In the genomic region with DNA sequence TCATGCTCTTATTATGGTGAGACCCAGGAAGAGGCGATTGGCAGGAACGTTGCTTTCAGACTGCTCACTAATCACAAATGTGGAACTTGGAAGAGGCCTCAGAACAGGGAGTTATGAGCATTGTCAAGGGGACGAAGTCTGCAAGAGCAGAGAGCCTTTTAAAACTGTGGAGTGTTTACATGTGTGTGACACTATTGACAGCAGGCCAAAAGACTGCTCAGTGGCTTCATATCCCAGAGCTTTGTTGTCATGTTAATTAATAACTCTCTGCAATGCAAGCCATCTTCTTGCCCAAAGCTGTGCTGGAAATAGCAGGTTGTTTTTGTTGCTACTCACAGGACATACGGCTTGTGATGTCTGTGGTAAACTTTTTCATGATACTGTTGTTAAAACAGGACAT, we compare ENCODE assay signal across 9 mouse cellular contexts. TPM values are rescaled to one million over a fixed set of nuclear protein-coding genes. Genes with fewer than 3 reads are reported as not detected.
DNase-seq lines count a peak whose midpoint lies in the region; ATAC-seq lines count a peak whose summit lies in the region.
"Had no signal": no experiment of that assay in that cellular context is flagged by ENCODE, and none has a peak within 500 bp of the region (broad histone marks: within the 10 kb centered on the region; RNA-seq: fewer than 3 reads in every experiment).

No protein-coding gene starts in this region.

- no peaks in the 10 kb centered on the region for H3K9me3 ChIP-seq in hindbrain, embryonic 16.5 days (ENCODE audit: control insufficient read depth, low read length)
- H3K9me3 ChIP-seq in hindbrain, embryonic 10.5 days: no peaks in the 10 kb centered on the region
- no peaks in the 10 kb centered on the region for H3K9me3 ChIP-seq in neural tube, embryonic 13.5 days
- H3K9me3 ChIP-seq in stomach, embryonic 16.5 days (replicated peaks; ENCODE audit: control insufficient read depth, low read length): no peaks in the 10 kb centered on the region
- H3K9me3 ChIP-seq: forebrain, embryonic 15.5 days had no signal

- WGBS in hindbrain, embryonic 16.5 days: 20% methylated on average over 4 of the region's 4 CpGs
- WGBS in hindbrain, embryonic 10.5 days: 69% methylated on average over 4 of the region's 4 CpGs
- 30% methylated on average over 4 of the region's 4 CpGs for WGBS in neural tube, embryonic 13.5 days
- WGBS in large intestine, adult 2 months: 12% methylated on average over 4 of the region's 4 CpGs
- WGBS in stomach, embryonic 16.5 days: 19% methylated on average over 4 of the region's 4 CpGs

- no peaks in the 10 kb centered on the region for H3K27me3 ChIP-seq in hindbrain, embryonic 16.5 days (replicated peaks; ENCODE audit: control insufficient read depth, insufficient read depth, low read length)
- no peaks in the 10 kb centered on the region for H3K27me3 ChIP-seq in hindbrain, embryonic 10.5 days (ENCODE audit: insufficient read depth, poor library complexity, severe bottlenecking)
- H3K27me3 ChIP-seq in neural tube, embryonic 13.5 days: no peaks in the 10 kb centered on the region
- H3K27me3 ChIP-seq in stomach, embryonic 16.5 days (ENCODE audit: control insufficient read depth, insufficient read depth, low read length): no peaks in the 10 kb centered on the region
- H3K27me3 ChIP-seq: forebrain, embryonic 15.5 days had no signal

- no peak overlapping the region for H3K4me2 ChIP-seq in hindbrain, embryonic 16.5 days (ENCODE audit: low read length)
- H3K4me2 ChIP-seq in neural tube, embryonic 13.5 days: no peak overlapping the region
- H3K4me2 ChIP-seq in stomach, embryonic 16.5 days (ENCODE audit: low read depth, low read length): no peak overlapping the region
- H3K4me2 ChIP-seq: forebrain, embryonic 15.5 days had no signal

- peaks cover 5% of the 10 kb centered on the region; the same call in 1 of the 2 replicates for H3K4me1 ChIP-seq in hindbrain, embryonic 16.5 days (ENCODE audit: control insufficient read depth, insufficient read depth, low read depth, low read length)
- peaks cover 21% of the 10 kb centered on the region for H3K4me1 ChIP-seq in hindbrain, embryonic 10.5 days (replicated peaks)
- peaks cover 18% of the 10 kb centered on the region for H3K4me1 ChIP-seq in neural tube, embryonic 13.5 days (replicated peaks)
- peaks cover 2% of the 10 kb centered on the region; the same call in 1 of the 2 replicates for H3K4me1 ChIP-seq in stomach, embryonic 16.5 days (ENCODE audit: control insufficient read depth, insufficient read depth, low read length)

- no peaks in the 10 kb centered on the region for H3K36me3 ChIP-seq in hindbrain, embryonic 16.5 days (ENCODE audit: control insufficient read depth, insufficient read depth, low read length)
- H3K36me3 ChIP-seq in hindbrain, embryonic 10.5 days: no peaks in the 10 kb centered on the region
- H3K36me3 ChIP-seq in neural tube, embryonic 13.5 days: no peaks in the 10 kb centered on the region
- no peaks in the 10 kb centered on the region for H3K36me3 ChIP-seq in stomach, embryonic 16.5 days (ENCODE audit: control insufficient read depth, insufficient read depth, low read length)
- H3K36me3 ChIP-seq: forebrain, embryonic 15.5 days had no signal

- DNase-seq in hindbrain, embryonic 10.5 days (ENCODE audit: low spot score): no peak
- no peak for DNase-seq in neural tube, embryonic 10.5 days (ENCODE audit: extremely low spot score, low spot score)
- peak; percentile 2 for DNase-seq in large intestine, adult 2 months (ENCODE audit: low read depth, low spot score)
- no peak for DNase-seq in cerebellum, postnatal 4 days (ENCODE audit: low spot score in 2 of 2)

- no peak overlapping the region for H3K9ac ChIP-seq in hindbrain, embryonic 16.5 days (ENCODE audit: low read depth, low read length)
- H3K9ac ChIP-seq in neural tube, embryonic 13.5 days: no peak overlapping the region
- H3K9ac ChIP-seq in stomach, embryonic 16.5 days (ENCODE audit: low read length): no peak overlapping the region
- H3K9ac ChIP-seq: forebrain, embryonic 15.5 days had no signal

- no peak overlapping the region for H3K4me3 ChIP-seq in hindbrain, embryonic 16.5 days (ENCODE audit: low read length)
- H3K4me3 ChIP-seq in hindbrain, embryonic 10.5 days: no peak overlapping the region
- no peak overlapping the region for H3K4me3 ChIP-seq in neural tube, embryonic 13.5 days
- H3K4me3 ChIP-seq in stomach, embryonic 16.5 days (replicated peaks; ENCODE audit: low read length): no peak overlapping the region
- H3K4me3 ChIP-seq: forebrain, embryonic 15.5 days; layer of hippocampus, adult 2 months had no signal

- peak; percentile 65 for ATAC-seq in hindbrain, embryonic 16.5 days
- no peak for ATAC-seq in neural tube, embryonic 13.5 days (ENCODE audit: low read depth)
- ATAC-seq in stomach, embryonic 16.5 days (ENCODE audit: insufficient read depth, low FRiP score): peak; percentile 84
- ATAC-seq: forebrain, embryonic 15.5 days had no signal

- H3K27ac ChIP-seq in hindbrain, embryonic 16.5 days (ENCODE audit: low read depth, low read length): no peak overlapping the region
- H3K27ac ChIP-seq in hindbrain, embryonic 10.5 days: no peak overlapping the region
- H3K27ac ChIP-seq in neural tube, embryonic 13.5 days (replicated peaks): peak overlapping the region; percentile 24; the same call in 1 of the 2 replicates
- peak overlapping the region; percentile 62 for H3K27ac ChIP-seq in stomach, embryonic 16.5 days (ENCODE audit: low read length)
- H3K27ac ChIP-seq: forebrain, embryonic 15.5 days; layer of hippocampus, adult 2 months had no signal

RNA-seq across cellular contexts. Expression of a gene that starts 27.9 kb away (rescaled TPM):
- polyA plus RNA-seq in hindbrain, embryonic 16.5 days (2015; fragmentation: Nextera tagmentation; extraction: Ambion mirVana): 0.89 and 0.92 TPM in 2 replicates
- polyA plus RNA-seq in hindbrain, embryonic 10.5 days (2016; fragmentation: Nextera tagmentation; extraction: Ambion mirVana): 0.42 and 0.59 TPM in 2 replicates
- 0.77 and 0.90 TPM in 2 replicates for polyA plus RNA-seq in neural tube, embryonic 13.5 days (2015; fragmentation: Nextera tagmentation; extraction: Ambion mirVana)
- polyA plus RNA-seq in large intestine, adult 2 months (2012; rRNA removed): 0.01 and 0.07 TPM in 2 replicates
- 0.45 and 0.62 TPM in 2 replicates for polyA plus RNA-seq in stomach, embryonic 16.5 days (2015; fragmentation: Nextera tagmentation; extraction: Ambion mirVana)

Comparison
In these comparisons a context has a peak if more than half of its experiments do, and no peak if none do; other contexts are left out.
1. H3K27ac ChIP-seq: peak in neural tube, embryonic 13.5 days (single experiment) and stomach, embryonic 16.5 days (single experiment); none in hindbrain, embryonic 16.5 days (single experiment) and hindbrain, embryonic 10.5 days (single experiment).